Mouse (Mus musculus): Measurements from ENCODE around the gene Tnfsf14. TPM values are rescaled to one million over a fixed set of nuclear protein-coding genes. Genes with fewer than 3 reads are reported as not detected.

Gene Tnfsf14
- polyA plus RNA-seq, 1 experiment from 2014 or later = 0.08 TPM

- 81% methylated on average over 3 of the region's 3 CpGs for WGBS
- Histone ChIP-seq H3K4me3 (replicated peaks; ENCODE audit: low read depth, low read length) (no peak overlapping the region), H3K36me3 (ENCODE audit: insufficient read depth, low read length) (no peaks in the 10 kb centered on the region), H3K9ac (ENCODE audit: low read depth, low read length) (no peak overlapping the region), H3K9me3 (replicated peaks; ENCODE audit: low read length) (no peaks in the 10 kb centered on the region), H3K4me2 (ENCODE audit: low read length) (no peak overlapping the region), H3K27ac (no peak overlapping the region), H3K27me3 (ENCODE audit: insufficient read depth, low read length) (no peaks in the 10 kb centered on the region), H3K4me1 (replicated peaks; ENCODE audit: insufficient read depth, low read length) (no peaks in the 10 kb centered on the region)
- ATAC-seq (replicated peaks; ENCODE audit: low FRiP score, low read depth) = no peak
- DNase-seq (ENCODE audit: low spot score) = no peak
- no peak for TF ChIP-seq CTCF (IDR thresholded peaks at IDR 0.05; ENCODE audit: low read depth)
Measured at GRCm38 (mm10) chr17:57194771-57195170, 794 bp upstream of the Tnfsf14 start.

DNA sequence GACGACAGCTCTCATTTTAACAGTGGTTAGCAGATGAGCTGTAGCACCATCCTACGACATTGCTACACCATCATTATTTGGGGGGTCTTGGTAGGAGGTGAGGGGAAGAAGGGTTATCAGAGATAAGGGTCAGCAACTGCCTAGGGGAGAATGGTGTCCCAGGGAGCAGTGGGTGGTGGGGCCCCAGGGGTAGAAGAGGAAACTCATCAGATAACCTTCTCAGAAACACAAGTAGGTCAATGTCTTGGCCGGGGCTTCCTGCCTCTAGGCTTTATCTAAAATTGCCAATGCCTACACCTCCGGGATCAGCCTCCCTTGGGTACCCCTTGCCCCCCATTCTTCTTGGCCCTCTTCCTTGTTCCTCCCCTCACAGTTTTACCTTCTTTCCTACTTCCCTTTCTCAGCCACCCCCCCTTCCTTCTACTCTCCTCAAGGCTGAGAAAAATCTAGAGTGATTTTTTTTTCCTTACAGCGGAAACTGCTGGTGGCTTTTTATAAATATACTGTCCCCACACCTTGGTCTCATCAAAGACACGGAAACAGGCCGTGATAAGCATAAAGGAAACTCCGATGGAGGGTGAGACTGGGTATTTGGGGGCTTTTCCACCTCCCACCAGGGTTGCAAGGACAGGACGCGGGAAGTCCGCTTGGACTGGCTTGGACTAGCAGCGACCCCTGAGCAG, 5.3 kb downstream of the Tnfsf14 start:
- H3K9me3 ChIP-seq (replicated peaks; ENCODE audit: low read length) = no peaks in the 10 kb centered on the region
- H3K4me2 ChIP-seq (ENCODE audit: low read length) = no peak overlapping the region
- 79% methylated on average over 12 of the region's 12 CpGs for WGBS
- no peak for ATAC-seq (replicated peaks; ENCODE audit: low FRiP score, low read depth)
- H3K27me3 ChIP-seq (ENCODE audit: insufficient read depth, low read length) = no peaks in the 10 kb centered on the region
- TF ChIP-seq CTCF (IDR thresholded peaks at IDR 0.05; ENCODE audit: low read depth) = no peak
- no peak overlapping the region for H3K9ac ChIP-seq (ENCODE audit: low read depth, low read length)
- no peaks in the 10 kb centered on the region for H3K36me3 ChIP-seq (ENCODE audit: insufficient read depth, low read length)
- DNase-seq (ENCODE audit: low spot score) = no peak
- H3K4me1 ChIP-seq (replicated peaks; ENCODE audit: insufficient read depth, low read length) = no peaks in the 10 kb centered on the region
- H3K4me3 ChIP-seq (replicated peaks; ENCODE audit: low read depth, low read length) = no peak overlapping the region
- no peak overlapping the region for H3K27ac ChIP-seq

DNA sequence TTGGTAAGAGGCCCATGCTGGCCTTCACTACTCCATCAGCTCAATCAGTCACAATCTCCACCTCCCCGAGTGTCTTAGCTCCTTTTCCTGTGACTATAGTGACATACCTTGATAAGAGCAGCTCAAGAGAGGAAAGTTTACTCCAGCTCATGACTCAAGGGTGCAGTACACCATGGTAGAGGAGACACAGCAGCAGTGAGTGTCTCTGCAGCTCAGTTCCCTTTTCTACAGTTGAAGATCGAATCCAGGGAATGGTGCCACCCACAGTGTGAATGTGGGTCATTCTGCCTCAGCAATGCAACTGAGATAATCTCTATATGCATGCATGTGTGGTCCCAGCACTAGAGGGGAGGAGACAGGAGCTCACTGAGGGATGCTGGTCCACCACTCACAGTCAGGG, 8.3 kb downstream of the Tnfsf14 start:
- Histone ChIP-seq H3K27me3 (ENCODE audit: insufficient read depth, low read length) (no peaks in the 10 kb centered on the region), H3K9me3 (replicated peaks; ENCODE audit: low read length) (no peaks in the 10 kb centered on the region), H3K4me2 (ENCODE audit: low read length) (no peak overlapping the region), H3K27ac (no peak overlapping the region), H3K4me3 (replicated peaks; ENCODE audit: low read depth, low read length) (no peak overlapping the region), H3K4me1 (replicated peaks; ENCODE audit: insufficient read depth, low read length) (no peaks in the 10 kb centered on the region), H3K36me3 (ENCODE audit: insufficient read depth, low read length) (no peaks in the 10 kb centered on the region), H3K9ac (ENCODE audit: low read depth, low read length) (no peak overlapping the region)
- ATAC-seq (replicated peaks; ENCODE audit: low FRiP score, low read depth) = no peak
- DNase-seq (ENCODE audit: low spot score) = no peak
- WGBS = 70% methylated on average over 2 of the region's 2 CpGs
- TF ChIP-seq CTCF (IDR thresholded peaks at IDR 0.05; ENCODE audit: low read depth) = no peak

DNA sequence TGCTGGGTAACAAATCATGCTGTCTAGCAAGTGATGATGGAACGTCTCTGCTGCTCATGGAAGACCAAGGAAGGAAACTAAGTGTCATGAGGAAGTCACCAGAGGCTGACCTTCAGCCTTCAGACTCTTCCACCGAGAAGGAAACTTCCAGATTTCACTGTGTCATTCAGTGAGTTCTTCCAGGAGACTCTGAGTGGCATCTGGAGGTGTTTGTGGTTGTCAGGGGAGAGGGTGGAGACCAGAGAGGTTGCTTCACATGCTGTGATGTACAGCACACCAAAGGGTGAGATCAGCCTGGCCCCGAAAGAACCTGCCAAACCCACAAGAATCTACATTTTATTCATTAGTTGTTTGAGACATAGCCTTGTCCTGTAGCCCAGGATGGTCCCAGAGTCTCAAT, 11.1 kb downstream of the Tnfsf14 start:
- DNase-seq (ENCODE audit: low spot score) (no peak), ATAC-seq (replicated peaks; ENCODE audit: low FRiP score, low read depth) (no peak)
- H3K36me3 ChIP-seq (ENCODE audit: insufficient read depth, low read length) = no peaks in the 10 kb centered on the region
- no peaks in the 10 kb centered on the region for H3K4me1 ChIP-seq (replicated peaks; ENCODE audit: insufficient read depth, low read length)
- TF ChIP-seq CTCF (IDR thresholded peaks at IDR 0.05; ENCODE audit: low read depth) = no peak
- no peak overlapping the region for H3K4me3 ChIP-seq (replicated peaks; ENCODE audit: low read depth, low read length)
- no peaks in the 10 kb centered on the region for H3K27me3 ChIP-seq (ENCODE audit: insufficient read depth, low read length)
- no peak overlapping the region for H3K9ac ChIP-seq (ENCODE audit: low read depth, low read length)
- WGBS = 60% methylated on average over 3 of the region's 3 CpGs
- H3K4me2 ChIP-seq (ENCODE audit: low read length) = no peak overlapping the region
- no peak overlapping the region for H3K27ac ChIP-seq
- no peaks in the 10 kb centered on the region for H3K9me3 ChIP-seq (replicated peaks; ENCODE audit: low read length)

DNA sequence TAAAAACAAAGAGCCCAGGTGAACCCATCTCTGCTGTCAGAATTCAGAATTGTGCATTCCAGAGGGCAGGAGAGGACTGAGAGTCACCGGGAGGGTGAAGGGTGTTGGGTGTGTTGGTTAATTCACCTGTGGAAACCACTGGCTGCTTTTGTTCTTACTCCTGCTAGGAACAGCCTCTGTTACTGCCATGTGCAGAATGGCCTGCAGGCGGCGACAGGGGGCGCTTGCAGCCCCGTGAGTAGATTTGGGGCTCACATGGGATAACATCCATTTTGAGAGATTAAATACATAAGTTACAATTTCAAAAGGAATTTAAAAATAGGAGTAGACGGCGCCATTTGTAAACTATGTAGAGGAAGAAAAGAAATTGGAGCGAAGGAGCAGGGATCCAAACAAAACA, 13.6 kb downstream of the Tnfsf14 start:
- H3K4me2 ChIP-seq (ENCODE audit: low read length) = no peak overlapping the region
- ATAC-seq (replicated peaks; ENCODE audit: low FRiP score, low read depth) = no peak

GRCm38 (mm10) chr17:57173351-57173750, 20.6 kb downstream of the Tnfsf14 start:
- ATAC-seq (replicated peaks; ENCODE audit: low FRiP score, low read depth) (no peak), DNase-seq (ENCODE audit: low spot score) (no peak)

More for the DNA sequence above, 13.6 kb downstream of the Tnfsf14 start:
- H3K36me3 ChIP-seq (ENCODE audit: insufficient read depth, low read length) = no peaks in the 10 kb centered on the region
- no peaks in the 10 kb centered on the region for H3K27me3 ChIP-seq (ENCODE audit: insufficient read depth, low read length)
- no peak for DNase-seq (ENCODE audit: low spot score)
- no peak overlapping the region for H3K9ac ChIP-seq (ENCODE audit: low read depth, low read length)
- TF ChIP-seq CTCF (IDR thresholded peaks at IDR 0.05; ENCODE audit: low read depth) = peak; percentile 50; the same call in 1 of the 2 replicates
- H3K4me1 ChIP-seq (replicated peaks; ENCODE audit: insufficient read depth, low read length) = no peaks in the 10 kb centered on the region
- H3K27ac ChIP-seq = no peak overlapping the region
- H3K4me3 ChIP-seq (replicated peaks; ENCODE audit: low read depth, low read length) = no peak overlapping the region
- 38% methylated on average over 8 of the region's 8 CpGs for WGBS
- no peaks in the 10 kb centered on the region for H3K9me3 ChIP-seq (replicated peaks; ENCODE audit: low read length)

GRCm38 (mm10) chr17:57172378-57172777, 21.6 kb downstream of the Tnfsf14 start:
- DNase-seq (ENCODE audit: low spot score) = no peak
- no peak overlapping the region for H3K4me2 ChIP-seq (ENCODE audit: low read length)
- no peak for ATAC-seq (replicated peaks; ENCODE audit: low FRiP score, low read depth)
- no peaks in the 10 kb centered on the region for H3K36me3 ChIP-seq (ENCODE audit: insufficient read depth, low read length)
- no peaks in the 10 kb centered on the region for H3K27me3 ChIP-seq (ENCODE audit: insufficient read depth, low read length)
- no peaks in the 10 kb centered on the region for H3K9me3 ChIP-seq (replicated peaks; ENCODE audit: low read length)
- no peak overlapping the region for H3K9ac ChIP-seq (ENCODE audit: low read depth, low read length)
- 67% methylated on average over 5 of the region's 5 CpGs for WGBS
- H3K4me3 ChIP-seq (replicated peaks; ENCODE audit: low read depth, low read length) = no peak overlapping the region
- no peak overlapping the region for H3K27ac ChIP-seq
- no peaks in the 10 kb centered on the region for H3K4me1 ChIP-seq (replicated peaks; ENCODE audit: insufficient read depth, low read length)
- TF ChIP-seq CTCF (IDR thresholded peaks at IDR 0.05; ENCODE audit: low read depth) = no peak

More at GRCm38 (mm10) chr17:57173351-57173750, 20.6 kb downstream of the Tnfsf14 start:
- Histone ChIP-seq H3K4me1 (replicated peaks; ENCODE audit: insufficient read depth, low read length) (no peaks in the 10 kb centered on the region), H3K9me3 (replicated peaks; ENCODE audit: low read length) (no peaks in the 10 kb centered on the region), H3K4me2 (ENCODE audit: low read length) (no peak overlapping the region), H3K36me3 (ENCODE audit: insufficient read depth, low read length) (no peaks in the 10 kb centered on the region), H3K9ac (ENCODE audit: low read depth, low read length) (no peak overlapping the region), H3K27ac (no peak overlapping the region), H3K4me3 (replicated peaks; ENCODE audit: low read depth, low read length) (no peak overlapping the region), H3K27me3 (ENCODE audit: insufficient read depth, low read length) (no peaks in the 10 kb centered on the region)
- WGBS = 51% methylated on average over 4 of the region's 4 CpGs
- no peak for TF ChIP-seq CTCF (IDR thresholded peaks at IDR 0.05; ENCODE audit: low read depth)

All from kidney, postnatal 0 days (tissue).